Mouse (Mus musculus) heart, embryonic 13.5 days (tissue): ENCODE measurements around the gene Cfl1. TPM values are rescaled to one million over a fixed set of nuclear protein-coding genes. Genes with fewer than 3 reads are reported as not detected.
A peak's percentile ranks its signal among the peaks of the same experiment; 100 is the strongest.
"Not testable (repeated sequence)": the region's sequence is repeated elsewhere in the genome, so short reads cannot be mapped to it uniquely, and the experiment has no call there.

Source experiments
- ATAC-seq: fragments of 200-750 bp; cut with Nextera tagmentation; 2 replicates; pipeline ENCODE4 v1.8.0; 2017; ENCODE audit warnings: moderate TSS enrichment; ENCODE audit not compliant: insufficient number of reproducible peaks, low FRiP score, low TSS enrichment; ENCODE audit errors: extremely low read depth
- H3K27ac ChIP-seq: fragments of 300-500 bp; sonication (generic); replicated peaks from 2 replicates; pipeline ENCODE4 v1.5.1; 2015; ENCODE audit warnings: moderate library complexity, mild to moderate bottlenecking, inconsistent platforms
- H3K27me3 ChIP-seq: fragments of 300-500 bp; sonication (generic); replicated peaks from 2 replicates; pipeline ENCODE4 v1.6.1; 2015; ENCODE audit warnings: mild to moderate bottlenecking, inconsistent platforms
- H3K36me3 ChIP-seq: fragments of 300-500 bp; sonication (generic); 2 replicates; pipeline ENCODE4 v1.6.1; 2015; ENCODE audit warnings: mild to moderate bottlenecking, inconsistent platforms
- H3K4me1 ChIP-seq: fragments of 300-500 bp; sonication (generic); 2 replicates; pipeline ENCODE4 v1.6.1; 2015; ENCODE audit warnings: inconsistent platforms
- H3K4me2 ChIP-seq: fragments of 300-500 bp; sonication (generic); 2 replicates; pipeline ENCODE4 v1.6.1; 2015; ENCODE audit warnings: inconsistent platforms, mild to moderate bottlenecking, moderate library complexity
- H3K4me3 ChIP-seq: fragments of 300-500 bp; sonication (generic); 2 replicates; pipeline ENCODE4 v1.5.1; 2015; ENCODE audit warnings: moderate library complexity, mild to moderate bottlenecking, inconsistent platforms
- H3K9ac ChIP-seq: fragments of 300-500 bp; sonication (generic); 2 replicates; pipeline ENCODE4 v1.6.1; 2015; ENCODE audit warnings: inconsistent platforms, mild to moderate bottlenecking, moderate library complexity
- H3K9me3 ChIP-seq: fragments of 300-500 bp; sonication (generic); 2 replicates; pipeline ENCODE4 v1.6.1; 2016; ENCODE audit warnings: inconsistent platforms
- WGBS: fragments of 180-500 bp; shearing (Covaris S2); methylation state at CpG from one replicate; pipeline ENCODE4 v1.1.7; 2015; ENCODE audit warnings: mixed read lengths; 5-methylcytosine and 5-hydroxymethylcytosine counted together
- polyA plus RNA-seq: library from polyadenylated mRNA; unstranded; fragments of >200 nt; fragmentation: Nextera tagmentation; extraction: Ambion mirVana; gene quantifications from 2 replicates; pipeline ENCODE4 v1.2.1, GENCODE M21; 2015

The Cfl1 gene
- polyA plus RNA-seq, 1 experiment from 2014 or later, result 1,825 TPM

DNA sequence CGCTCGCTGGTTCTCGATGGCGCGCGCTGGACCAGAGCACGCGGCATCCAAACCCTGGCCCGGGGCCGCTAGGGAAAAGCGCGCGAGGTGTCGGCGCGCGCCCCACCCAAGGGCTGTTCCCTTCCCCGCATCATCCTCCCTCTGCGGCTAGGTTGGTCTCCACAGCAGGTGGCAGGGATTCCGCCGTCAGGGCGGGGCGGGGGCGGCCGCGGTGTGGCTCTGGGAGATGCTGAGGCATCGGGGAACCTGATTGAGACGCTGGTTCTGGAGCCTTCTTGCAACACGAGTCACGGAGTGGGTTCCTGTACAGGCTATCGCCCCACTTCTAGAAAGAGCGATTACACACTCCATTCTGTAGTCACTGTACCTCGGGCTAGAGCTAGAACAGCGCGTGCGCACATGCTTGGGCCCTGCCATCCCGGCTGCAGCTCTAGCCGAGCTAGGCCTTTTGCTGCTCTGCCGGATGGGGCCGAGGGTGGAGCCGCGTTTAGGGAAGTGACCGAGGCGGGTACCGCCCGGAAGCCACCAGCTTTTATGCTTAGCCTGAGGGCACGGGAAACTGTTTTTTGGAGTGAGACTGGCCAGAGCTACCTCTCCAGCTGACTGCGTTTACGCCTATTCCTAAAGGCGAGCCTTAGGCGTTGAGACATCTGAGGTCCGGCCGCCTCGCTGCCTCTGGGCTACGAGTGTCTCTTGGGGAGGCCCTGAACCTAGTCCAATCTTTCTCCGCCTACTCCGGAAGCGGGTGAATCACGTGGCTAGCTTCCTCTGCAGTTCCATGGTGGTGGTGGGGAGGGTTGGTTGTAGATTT lies 848 bp downstream of the Cfl1 start:
- WGBS, result under 1% methylated on average over 43 of the region's 59 CpGs
- Histone ChIP-seq H3K4me3 (peak overlapping the region; percentile 100), H3K9me3 (no peaks in the 10 kb centered on the region), H3K9ac (peak overlapping the region; percentile 99), H3K4me2 (peak overlapping the region; percentile 91), H3K36me3 (peaks cover 51% of the 10 kb centered on the region), H3K27ac (peak overlapping the region; percentile 99), H3K27me3 (no peaks in the 10 kb centered on the region), H3K4me1 (peaks cover 44% of the 10 kb centered on the region)
- ATAC-seq, result peak; percentile 0; the same call in 1 of the 2 replicates

GRCm38 (mm10) chr19:5492641-5493040 lies 2.4 kb downstream of the Cfl1 start:
- ATAC-seq, result no peak
- Histone ChIP-seq H3K27me3 (no peaks in the 10 kb centered on the region), H3K4me3 (peak overlapping the region; percentile 100; the same call in 1 of the 2 replicates), H3K4me1 (peaks cover 29% of the 10 kb centered on the region), H3K36me3 (peaks cover 60% of the 10 kb centered on the region), H3K9ac (peak overlapping the region; percentile 99; the same call in 1 of the 2 replicates), H3K4me2 (peak overlapping the region; percentile 91), H3K9me3 (no peaks in the 10 kb centered on the region), H3K27ac (no peak overlapping the region)
- 73% methylated on average over 4 of the region's 4 CpGs for WGBS

DNA sequence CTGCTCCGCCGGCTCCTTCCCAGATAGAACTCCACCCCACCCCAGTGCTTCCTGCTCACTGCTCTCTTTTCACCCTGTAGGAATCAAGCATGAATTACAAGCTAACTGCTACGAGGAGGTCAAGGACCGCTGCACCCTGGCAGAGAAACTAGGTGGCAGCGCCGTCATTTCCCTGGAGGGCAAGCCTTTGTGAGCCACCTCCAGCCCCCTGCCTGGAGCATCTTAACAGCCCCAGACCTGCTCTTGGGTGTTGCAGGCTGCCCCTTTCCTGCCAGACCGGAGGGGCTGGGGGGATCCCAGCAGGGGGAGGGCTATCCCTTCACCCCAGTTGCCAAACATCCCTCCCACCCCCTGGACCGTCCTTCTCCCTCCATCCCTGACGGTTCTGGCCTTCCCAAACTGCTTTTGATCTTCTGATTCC lies 3.1 kb downstream of the Cfl1 start:
- ATAC-seq, H3K9me3 ChIP-seq, H3K27me3 ChIP-seq, H3K27ac ChIP-seq, H3K4me3 ChIP-seq: not testable (repeated sequence)
- peaks cover 67% of the 10 kb centered on the region for H3K36me3 ChIP-seq
- 0 out of 2 replicates have a peak overlapping the region, but pooled peaks have one; percentile 14 for H3K9ac ChIP-seq
- H3K4me1 ChIP-seq, result peaks cover 29% of the 10 kb centered on the region
- WGBS, result 69% methylated on average over 9 of the region's 9 CpGs
- H3K4me2 ChIP-seq, result peak overlapping the region; percentile 91; the same call in 1 of the 2 replicates

DNA sequence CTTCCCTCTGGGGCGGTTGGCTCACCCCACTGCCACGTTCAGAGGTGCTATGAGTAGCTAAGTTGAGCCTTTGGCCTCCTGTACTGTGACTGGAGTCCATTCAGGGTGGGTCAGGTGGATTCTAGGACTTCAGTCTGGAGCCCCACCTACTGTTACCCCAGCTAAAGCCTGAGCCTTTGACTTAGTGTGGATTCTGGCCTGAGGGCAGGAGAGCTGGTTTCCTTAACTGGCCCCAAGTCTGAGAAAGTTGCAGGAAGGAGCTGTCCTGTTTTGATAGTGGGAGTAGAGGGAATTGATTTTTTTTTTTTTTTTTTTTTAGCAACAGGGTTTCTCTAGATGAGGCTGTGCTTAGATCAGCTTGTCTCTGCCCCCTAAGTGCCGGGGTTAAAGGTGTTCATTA lies 4.1 kb downstream of the Cfl1 start:
- 84% methylated on average over 3 of the region's 3 CpGs for WGBS
- H3K36me3 ChIP-seq, result peaks cover 73% of the 10 kb centered on the region

DNA sequence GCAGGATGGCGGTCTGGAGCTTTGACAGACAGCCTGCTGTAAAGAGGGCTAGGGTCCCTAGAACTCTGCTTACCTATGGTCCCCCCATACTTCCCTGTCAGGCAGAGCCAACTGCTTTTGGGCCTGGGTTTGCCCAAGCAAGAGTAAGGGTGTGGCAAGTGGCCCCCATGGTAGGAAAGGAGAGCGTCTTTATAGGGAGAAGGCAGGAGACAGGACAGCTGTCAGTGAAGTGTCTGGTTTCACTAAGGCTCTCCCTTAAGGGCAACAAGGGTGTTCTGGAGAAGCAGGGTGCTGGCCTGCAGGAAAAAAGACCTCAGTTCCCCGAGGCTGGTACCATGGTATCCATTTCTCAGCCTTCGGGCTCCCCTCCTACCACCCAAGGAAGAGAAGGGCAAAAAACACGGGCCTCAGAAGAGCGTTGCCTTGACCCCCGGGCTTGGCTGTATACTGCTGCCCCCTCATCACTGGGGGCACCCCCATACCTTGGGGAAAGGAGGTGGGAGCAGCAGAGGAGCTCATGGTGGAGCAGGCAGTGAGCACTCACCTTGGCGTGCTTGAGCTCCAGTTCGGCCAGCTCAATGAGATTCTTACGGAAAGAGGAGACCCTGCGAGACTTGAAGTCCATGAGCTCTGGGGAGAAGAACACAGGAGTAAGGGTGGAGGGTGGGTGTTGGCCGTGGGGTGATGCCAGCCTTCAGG lies 5.2 kb downstream of the Cfl1 start:
- Histone ChIP-seq H3K4me2 (no peak overlapping the region), H3K27me3 (no peaks in the 10 kb centered on the region), H3K9ac (no peak overlapping the region), H3K36me3 (peaks cover 76% of the 10 kb centered on the region), H3K9me3 (no peaks in the 10 kb centered on the region), H3K4me1 (peaks cover 17% of the 10 kb centered on the region), H3K4me3 (no peak overlapping the region), H3K27ac (no peak overlapping the region)
- 73% methylated on average over 12 of the region's 12 CpGs for WGBS
- no peak for ATAC-seq

More for the DNA sequence above, 4.1 kb downstream of the Cfl1 start:
- no peak overlapping the region for H3K4me3 ChIP-seq
- H3K27me3 ChIP-seq, result no peaks in the 10 kb centered on the region
- H3K4me2 ChIP-seq, result no peak overlapping the region
- no peaks in the 10 kb centered on the region for H3K9me3 ChIP-seq
- peak overlapping the region; percentile 26; the same call in 1 of the 2 replicates for H3K9ac ChIP-seq
- H3K27ac ChIP-seq, result no peak overlapping the region
- ATAC-seq, result no peak
- H3K4me1 ChIP-seq, result peaks cover 23% of the 10 kb centered on the region

DNA sequence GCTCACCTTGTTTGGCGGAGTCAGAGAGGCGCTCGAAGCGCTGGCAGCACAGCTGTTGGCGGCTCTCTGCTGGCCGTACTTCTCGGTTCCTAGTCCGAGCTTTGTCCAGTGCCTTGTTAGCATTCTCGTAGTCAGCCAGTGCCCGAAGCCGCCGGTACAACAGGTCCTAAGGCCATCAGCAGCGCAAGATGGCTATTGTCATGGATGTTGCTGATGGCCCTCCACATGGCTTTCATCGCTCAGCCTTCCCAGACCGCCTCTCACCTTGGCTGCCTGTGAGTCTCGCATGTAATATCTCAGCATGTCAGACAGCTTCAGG lies 5.8 kb downstream of the Cfl1 start:
- ATAC-seq, result no peak
- H3K9me3 ChIP-seq, result no peaks in the 10 kb centered on the region
- WGBS, result 81% methylated on average over 16 of the region's 16 CpGs
- no peak overlapping the region for H3K4me2 ChIP-seq
- peaks cover 76% of the 10 kb centered on the region for H3K36me3 ChIP-seq
- H3K27ac ChIP-seq, result no peak overlapping the region
- H3K27me3 ChIP-seq, result no peaks in the 10 kb centered on the region
- peaks cover 17% of the 10 kb centered on the region for H3K4me1 ChIP-seq
- H3K4me3 ChIP-seq, result no peak overlapping the region
- no peak overlapping the region for H3K9ac ChIP-seq

GRCm38 (mm10) chr19:5500330-5500875 lies 10.1 kb downstream of the Cfl1 start:
- Histone ChIP-seq H3K27me3 (no peaks in the 10 kb centered on the region), H3K9ac (no peak overlapping the region), H3K4me1 (no peaks in the 10 kb centered on the region), H3K9me3 (no peaks in the 10 kb centered on the region), H3K4me3 (no peak overlapping the region), H3K36me3 (peaks cover 55% of the 10 kb centered on the region), H3K27ac (no peak overlapping the region), H3K4me2 (no peak overlapping the region)
- 81% methylated on average over 2 of the region's 2 CpGs for WGBS
- ATAC-seq, result no peak

DNA sequence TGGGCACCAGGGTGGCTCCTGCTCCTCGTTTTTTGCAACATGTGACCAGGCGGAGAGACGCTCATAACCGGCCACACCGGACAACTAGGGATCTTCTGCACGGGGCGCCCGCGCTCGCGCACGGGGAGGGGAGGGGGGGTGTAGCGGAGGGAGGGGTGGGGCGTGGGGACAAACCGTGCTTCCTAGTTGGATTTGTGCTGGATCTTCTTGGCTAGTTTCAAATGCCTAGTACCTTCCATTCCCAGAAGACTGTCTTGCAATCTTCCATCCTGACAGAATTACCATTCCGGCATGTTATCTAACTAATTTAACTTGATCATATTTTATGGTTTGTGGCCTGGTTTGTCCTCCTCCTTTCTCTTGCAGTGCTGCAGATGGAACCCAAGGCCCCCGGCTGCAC lies 13.4 kb downstream of the Cfl1 start, which contains the start of gene 1700020D05Rik:
Gene 1700020D05Rik (minus strand): TSS at position 101 of the 400 bp plus-strand sequence.
- Histone ChIP-seq H3K27me3 (no peaks in the 10 kb centered on the region), H3K9ac (no peak within 1 kb of the TSS), H3K4me1 (no peaks in the 10 kb centered on the region), H3K9me3 (peaks cover 4% of the 10 kb centered on the region; the same call in 1 of the 2 replicates), H3K27ac (no peak within 1 kb of the TSS), H3K4me3 (no peak within 1 kb of the TSS), H3K36me3 (peaks cover 26% of the 10 kb centered on the region), H3K4me2 (no peak within 1 kb of the TSS)
- no peak for ATAC-seq
- WGBS, result 54% methylated on average over 17 of the region's 17 CpGs

GRCm38 (mm10) chr19:5510031-5511026 lies 20.1 kb downstream of the Cfl1 start, which contains the start of gene Snx32:
Snx32 (minus strand) TSS chr19:5510538.
- Histone ChIP-seq H3K4me2 (peak within 1 kb of the TSS; percentile 80), H3K4me3 (peak within 1 kb of the TSS; percentile 62), H3K4me1 (peaks cover 32% of the 10 kb centered on the region), H3K27me3 (no peaks in the 10 kb centered on the region), H3K36me3 (peaks cover 8% of the 10 kb centered on the region; the same call in 1 of the 2 replicates), H3K27ac (peak within 1 kb of the TSS; percentile 66), H3K9me3 (peaks cover 6% of the 10 kb centered on the region; the same call in 1 of the 2 replicates), H3K9ac (peak within 1 kb of the TSS; percentile 83)
- 3% methylated on average over 47 of the region's 47 CpGs for WGBS
- peak; percentile 99 for ATAC-seq

- Histone ChIP-seq H3K27ac (peak overlapping the region; percentile 57), H3K27me3 (no peaks in the 10 kb centered on the region), H3K9ac (peak overlapping the region; percentile 83), H3K4me1 (peaks cover 32% of the 10 kb centered on the region), H3K4me3 (peak overlapping the region; percentile 62), H3K36me3 (peaks cover 8% of the 10 kb centered on the region; the same call in 1 of the 2 replicates), H3K4me2 (peak overlapping the region; percentile 80), H3K9me3 (peaks cover 6% of the 10 kb centered on the region; the same call in 1 of the 2 replicates)
- no peak for ATAC-seq
- 46% methylated on average over 15 of the region's 15 CpGs for WGBS
Measured at GRCm38 (mm10) chr19:5511074-5511632, 20.9 kb downstream of the Cfl1 start.
